Mouse (Mus musculus): Measurements from ENCODE around the gene 3110082I17Rik.

GRCm38 (mm10) chr5:139330766-139331165, 129.6 kb downstream of the 3110082I17Rik start:
- TF ChIP-seq CTCF (IDR thresholded peaks at IDR 0.05; ENCODE audit: low read depth, low read length), result no peak
- no peak for TF ChIP-seq GATA1 (IDR thresholded peaks at IDR 0.05; ENCODE audit: borderline replicate concordance, low read length)
- no peak for TF ChIP-seq TAL1 (conservative IDR thresholded peaks at IDR 0.05; ENCODE audit: low read depth, low read length)
- no peak for TF ChIP-seq POLR2AphosphoS5 (IDR thresholded peaks at IDR 0.05; ENCODE audit: insufficient replicate concordance, low read depth, low read length)
- TF ChIP-seq GATA2 (IDR thresholded peaks at IDR 0.05; ENCODE audit: borderline replicate concordance, low read depth, low read length), result no peak
